In the genomic region with DNA sequence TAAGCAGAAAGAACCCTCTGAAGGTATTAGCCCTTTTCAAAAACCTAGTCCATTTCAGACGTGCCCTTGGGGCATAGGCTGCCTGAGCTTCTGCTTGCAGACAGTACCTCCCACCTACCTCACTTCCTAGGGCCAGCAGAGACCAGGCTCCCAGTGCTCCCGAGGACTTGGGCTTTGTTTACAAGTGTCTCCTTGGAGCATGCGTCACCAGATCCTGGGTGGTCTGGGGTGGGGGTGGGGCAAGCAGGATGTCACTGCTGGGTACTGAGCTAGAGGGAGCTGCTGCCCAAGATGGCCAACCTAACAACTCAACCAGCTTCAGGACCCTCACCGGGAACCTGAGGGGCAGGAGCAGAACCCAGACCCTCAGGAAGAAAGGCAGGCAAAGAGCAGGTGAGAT, we compare ENCODE assay signal across 14 mouse cellular contexts.
DNase-seq lines count a peak whose midpoint lies in the region; ATAC-seq and TF ChIP-seq lines count a peak whose summit lies in the region.
"Had no signal": no experiment of that assay in that cellular context is flagged by ENCODE, and none has a peak within 500 bp of the region (broad histone marks: within the 10 kb centered on the region; RNA-seq: fewer than 3 reads in every experiment).

No protein-coding gene starts in this region.

- no peak overlapping the region for H3K4me3 ChIP-seq in hindbrain, embryonic 10.5 days
- H3K4me3 ChIP-seq in hindbrain, embryonic 14.5 days (replicated peaks; ENCODE audit: low read length): no peak overlapping the region
- no peak overlapping the region for H3K4me3 ChIP-seq in midbrain, embryonic 13.5 days (replicated peaks)
- H3K4me3 ChIP-seq in midbrain, embryonic 15.5 days: no peak overlapping the region
- no peak overlapping the region for H3K4me3 ChIP-seq in left cerebral cortex, adult 2 months
- H3K4me3 ChIP-seq: erythroblast, embryonic 14.5 days; heart, adult 2 months; neural tube, embryonic 12.5 days had no signal

- TF ChIP-seq CTCF in left cerebral cortex, adult 2 months (IDR thresholded peaks at IDR 0.05): no peak

- ATAC-seq in hindbrain, embryonic 14.5 days (ENCODE audit: low FRiP score): no peak
- 0 out of 2 replicates have a peak, but pooled peaks have one; percentile 17 for ATAC-seq in midbrain, embryonic 13.5 days
- ATAC-seq in midbrain, embryonic 15.5 days (replicated peaks): no peak
- ATAC-seq: hindbrain, embryonic 16.5 days had no signal

- H3K9ac ChIP-seq in hindbrain, embryonic 14.5 days: no peak overlapping the region
- H3K9ac ChIP-seq in midbrain, embryonic 13.5 days (replicated peaks): no peak overlapping the region
- H3K9ac ChIP-seq in midbrain, embryonic 15.5 days: no peak overlapping the region
- H3K9ac ChIP-seq: neural tube, embryonic 12.5 days had no signal

- DNase-seq in embryo, embryonic 10.5 days (ENCODE audit: low spot score): peak; percentile 45
- no peak for DNase-seq in embryo, embryonic 10 days (ENCODE audit: low spot score)
- no peak for DNase-seq in hindbrain, embryonic 10.5 days (ENCODE audit: low spot score)
- DNase-seq in hindbrain, embryonic 14.5 days (ENCODE audit: low spot score): no peak
- DNase-seq in left cerebral cortex, adult 2 months (ENCODE audit: extremely low spot score in 1 of 2, low spot score in 2 of 2): no peak
- no peak for DNase-seq in adipocyte (ENCODE audit: low spot score)
- DNase-seq: thymus, postnatal 4 days had no signal

- 0 out of 2 replicates have a peak overlapping the region, but pooled peaks have one; percentile 46 for H3K27ac ChIP-seq in hindbrain, embryonic 10.5 days
- H3K27ac ChIP-seq in hindbrain, embryonic 14.5 days: no peak overlapping the region
- no peak overlapping the region for H3K27ac ChIP-seq in midbrain, embryonic 13.5 days
- H3K27ac ChIP-seq in midbrain, embryonic 15.5 days: no peak overlapping the region
- H3K27ac ChIP-seq in left cerebral cortex, adult 2 months: no peak overlapping the region
- H3K27ac ChIP-seq: heart, adult 2 months; neural tube, embryonic 12.5 days had no signal

- H3K27me3 ChIP-seq in hindbrain, embryonic 10.5 days (ENCODE audit: insufficient read depth, poor library complexity, severe bottlenecking): peaks cover 14% of the 10 kb centered on the region; the same call in 1 of the 2 replicates
- H3K27me3 ChIP-seq in hindbrain, embryonic 14.5 days (ENCODE audit: control insufficient read depth, insufficient read depth, low read length): no peaks in the 10 kb centered on the region
- H3K27me3 ChIP-seq in midbrain, embryonic 13.5 days: no peaks in the 10 kb centered on the region; the same call in 1 of the 2 replicates
- no peaks in the 10 kb centered on the region for H3K27me3 ChIP-seq in midbrain, embryonic 15.5 days (replicated peaks)
- H3K27me3 ChIP-seq: CH12.LX; neural tube, embryonic 12.5 days had no signal

- peaks cover 20% of the 10 kb centered on the region for H3K4me1 ChIP-seq in hindbrain, embryonic 10.5 days (replicated peaks)
- H3K4me1 ChIP-seq in hindbrain, embryonic 14.5 days (replicated peaks; ENCODE audit: control insufficient read depth, insufficient read depth, low read length): no peaks in the 10 kb centered on the region
- no peaks in the 10 kb centered on the region for H3K4me1 ChIP-seq in midbrain, embryonic 13.5 days (replicated peaks)
- H3K4me1 ChIP-seq in midbrain, embryonic 15.5 days: 0 out of 2 replicates have a peak, but pooled peaks cover 4% of the 10 kb centered on the region
- H3K4me1 ChIP-seq: neural tube, embryonic 12.5 days had no signal

- WGBS in hindbrain, embryonic 10.5 days: 27% methylated on average over 4 of the region's 4 CpGs
- 26% methylated on average over 4 of the region's 4 CpGs for WGBS in hindbrain, embryonic 14.5 days
- 30% methylated on average over 4 of the region's 4 CpGs for WGBS in midbrain, embryonic 13.5 days
- WGBS in midbrain, embryonic 15.5 days: 32% methylated on average over 4 of the region's 4 CpGs

- H3K36me3 ChIP-seq in hindbrain, embryonic 10.5 days: peaks cover 23% of the 10 kb centered on the region
- H3K36me3 ChIP-seq in hindbrain, embryonic 14.5 days (replicated peaks; ENCODE audit: control insufficient read depth, insufficient read depth): no peaks in the 10 kb centered on the region
- no peaks in the 10 kb centered on the region for H3K36me3 ChIP-seq in midbrain, embryonic 13.5 days
- H3K36me3 ChIP-seq in midbrain, embryonic 15.5 days (replicated peaks): no peaks in the 10 kb centered on the region

- intact Hi-C loops in left cerebral cortex, adult 2 months (cut with DNase I): no loop called here

- H3K4me2 ChIP-seq in hindbrain, embryonic 14.5 days (replicated peaks): no peak overlapping the region
- no peak overlapping the region for H3K4me2 ChIP-seq in midbrain, embryonic 13.5 days (replicated peaks)
- no peak overlapping the region for H3K4me2 ChIP-seq in midbrain, embryonic 15.5 days
- H3K4me2 ChIP-seq: neural tube, embryonic 12.5 days had no signal

- no peaks in the 10 kb centered on the region for H3K9me3 ChIP-seq in hindbrain, embryonic 10.5 days
- H3K9me3 ChIP-seq in hindbrain, embryonic 14.5 days (ENCODE audit: control insufficient read depth, low read length): no peaks in the 10 kb centered on the region
- H3K9me3 ChIP-seq in midbrain, embryonic 13.5 days: no peaks in the 10 kb centered on the region
- H3K9me3 ChIP-seq in midbrain, embryonic 15.5 days: no peaks in the 10 kb centered on the region
- H3K9me3 ChIP-seq: neural tube, embryonic 12.5 days had no signal
